Mouse (Mus musculus) right cerebral cortex, postnatal 10 days (tissue): Measurements from ENCODE around the gene Tceal5.
"Not testable (repeated sequence)": the region's sequence is repeated elsewhere in the genome, so short reads cannot be mapped to it uniquely, and the experiment has no call there.

Source experiments
- DNase-seq, 2 experiments: peaks; one replicate each; pipeline ENCODE4 v3.0.0; 2021; ENCODE audit warnings: low spot score in 2 of 2

The Tceal5 gene

DNA sequence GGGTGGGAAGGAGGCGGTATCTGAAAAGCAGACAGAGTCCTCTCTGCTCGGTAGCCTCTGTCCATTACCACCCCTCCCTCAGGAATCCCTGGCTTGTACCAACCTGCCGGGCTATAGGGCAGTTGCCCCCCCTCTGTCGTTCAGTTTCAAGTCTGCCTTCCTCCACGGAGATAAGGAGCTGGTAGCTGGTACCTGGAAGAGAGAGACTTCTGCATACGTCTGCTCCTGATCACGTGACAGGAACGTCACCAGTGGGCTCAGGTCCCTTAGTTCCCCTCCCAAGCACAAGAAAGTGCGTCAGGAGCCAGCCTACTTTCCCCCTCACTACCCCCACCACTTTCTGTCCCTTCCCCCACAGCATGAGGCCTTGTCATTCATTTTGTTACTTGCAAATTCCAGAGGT is at the start of gene Tceal5:
Tceal5 (minus strand) TSS at position 213 of the 403 bp plus-strand sequence.
- peak; percentile 75 to 88 for DNase-seq

DNA sequence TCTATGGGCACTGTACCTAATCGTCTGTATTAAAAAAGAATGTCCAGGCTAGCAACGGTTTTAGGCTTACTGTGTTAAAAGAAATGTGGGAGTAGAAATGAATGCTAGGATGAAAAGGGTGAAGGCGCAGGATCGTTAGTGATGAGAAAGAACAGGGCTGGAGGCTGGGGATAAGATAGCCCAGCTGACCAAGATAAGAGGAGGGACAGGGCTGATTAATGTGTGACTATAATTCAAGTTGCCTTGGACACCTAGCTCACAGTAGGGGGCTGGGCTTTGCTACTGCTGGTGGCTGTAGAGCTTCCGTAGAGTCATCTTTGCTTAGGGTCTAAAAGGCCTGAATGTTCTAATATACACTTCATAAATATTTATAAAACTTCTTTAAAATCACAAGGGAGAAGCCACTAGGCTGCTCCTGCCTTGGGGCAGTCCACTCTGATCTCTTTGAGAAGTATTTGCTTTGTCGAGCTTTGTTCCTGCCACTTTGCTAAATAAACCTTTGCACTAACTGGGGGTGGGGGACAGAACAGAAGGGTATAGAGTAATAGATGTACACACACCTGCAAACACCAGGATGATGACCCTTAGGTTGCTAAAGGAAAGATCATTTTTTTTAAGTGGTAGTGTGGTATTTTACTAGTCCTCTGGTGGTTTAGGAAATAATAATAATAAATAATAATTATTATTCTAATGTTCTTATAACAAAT is 48.5 kb upstream of the Tceal5 start:
- DNase-seq = no peak

- no peak for DNase-seq
These were observed 46.0 kb upstream of the Tceal5 start for GRCm38 (mm10) chrX:136249671-136250070.

DNA sequence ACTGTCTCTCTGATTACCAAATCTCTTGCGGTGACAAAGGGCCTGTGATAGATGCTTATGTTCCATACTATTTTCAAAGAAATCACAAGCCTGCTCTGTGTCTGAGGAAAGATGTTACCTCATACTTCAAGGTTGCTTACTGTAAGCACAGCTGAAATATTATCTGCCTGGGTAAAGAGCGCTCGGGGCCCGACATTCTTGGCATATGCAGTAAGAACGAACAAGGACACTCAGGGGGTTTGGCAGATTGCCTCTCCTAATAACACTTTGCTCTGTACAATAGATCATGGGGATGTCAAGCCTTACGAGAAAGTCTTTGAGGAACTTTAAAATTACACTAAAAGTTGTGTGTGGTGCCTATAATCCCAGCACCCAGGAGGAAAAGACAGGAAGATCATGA is 45.1 kb upstream of the Tceal5 start:
- DNase-seq = no peak

DNA sequence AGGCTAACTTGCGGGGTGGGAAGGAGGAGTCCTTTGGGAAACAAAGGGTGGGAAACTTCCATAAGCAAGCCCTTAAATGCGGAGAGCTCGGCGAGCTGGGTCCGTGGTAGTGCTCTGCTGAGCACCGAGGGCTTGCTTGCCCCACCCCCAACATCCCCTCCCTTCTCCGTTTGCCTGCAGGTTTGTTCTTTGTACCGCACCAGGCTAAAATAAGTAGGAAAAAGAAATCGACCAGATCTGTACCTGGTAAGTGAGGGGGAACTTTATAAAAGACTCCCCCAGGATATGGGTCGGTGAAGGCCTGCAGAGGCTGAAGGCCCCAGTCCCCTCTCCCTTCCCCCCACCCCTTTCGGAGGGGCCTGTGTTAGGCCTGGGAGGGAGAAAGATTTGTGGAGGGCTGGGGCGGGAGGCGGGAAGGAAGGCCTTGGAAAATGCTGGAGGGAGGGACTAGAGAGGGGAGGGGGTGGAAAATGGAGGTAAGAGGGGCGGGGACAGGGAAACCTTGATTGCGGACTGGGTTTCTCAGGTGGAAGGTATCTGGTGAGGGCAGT is 41.9 kb upstream of the Tceal5 start:
- DNase-seq = peak; percentile 25 to 32

GRCm38 (mm10) chrX:136244574-136245229 is 41.0 kb upstream of the Tceal5 start, which contains the start of gene Tceal9:
TSS of gene Tceal9 (plus strand) at chrX:136245079.
- DNase-seq = peak; percentile 78 to 86

DNA sequence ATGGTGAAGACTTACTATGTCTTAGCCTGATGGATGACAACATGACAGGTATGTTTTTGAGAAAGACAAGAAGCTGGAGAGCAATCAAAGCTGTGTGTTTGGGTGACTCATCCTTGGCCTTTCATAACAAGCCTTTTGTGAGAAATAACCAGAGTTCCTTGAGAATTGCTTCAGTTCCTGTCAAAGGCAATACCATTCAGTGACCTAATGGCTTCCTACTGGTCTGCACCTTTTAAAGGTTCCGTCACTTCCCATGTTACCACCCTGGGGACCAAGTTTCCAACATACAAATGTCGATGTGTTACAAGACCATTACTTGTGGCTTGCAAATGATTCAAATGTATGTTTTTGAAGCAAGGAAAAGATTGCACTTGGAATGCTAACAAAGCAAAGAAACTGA is 39.5 kb upstream of the Tceal5 start:
- no peak for DNase-seq

GRCm38 (mm10) chrX:136238118-136238517 is 34.4 kb upstream of the Tceal5 start:
- DNase-seq = peak; percentile 27 to 52

DNA sequence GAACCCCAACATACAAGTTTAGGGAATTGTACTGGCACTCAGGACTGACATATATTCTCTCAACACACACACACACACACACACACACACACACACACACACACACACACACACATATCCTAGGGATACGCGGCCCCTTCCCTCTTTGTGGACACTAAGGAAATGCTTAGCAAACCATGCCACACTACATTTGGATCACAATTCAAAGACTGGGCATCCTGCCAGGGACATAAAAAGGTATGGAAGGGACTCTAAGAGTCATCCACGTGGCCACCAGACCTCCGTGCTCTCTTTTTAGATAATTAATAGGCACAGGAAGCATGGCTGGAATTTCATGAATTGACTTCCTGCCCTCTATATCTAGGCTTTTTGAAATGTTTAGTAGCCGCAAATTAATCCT is 24.1 kb upstream of the Tceal5 start:
- no peak for DNase-seq

DNA sequence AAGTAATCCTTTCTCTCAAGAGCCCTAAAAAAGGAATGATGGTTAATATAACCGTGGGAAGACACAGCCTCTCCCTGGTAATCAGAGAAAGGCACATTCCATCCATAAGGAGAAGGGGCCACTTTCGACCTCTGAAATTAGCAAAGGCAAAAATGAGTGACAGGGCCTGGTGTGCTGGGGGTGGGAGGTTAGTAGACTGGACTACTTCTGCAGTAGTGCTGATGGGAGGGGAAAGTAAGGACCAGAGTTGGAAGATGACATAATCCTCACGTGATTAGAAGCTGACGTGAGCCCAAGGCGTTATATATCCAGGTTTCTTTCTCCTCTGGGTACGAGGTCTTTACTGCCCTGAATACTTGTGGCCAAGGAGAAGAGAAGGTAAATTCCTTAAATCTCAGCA is 20.0 kb upstream of the Tceal5 start:
- no peak for DNase-seq

GRCm38 (mm10) chrX:136216303-136216702 is 12.6 kb upstream of the Tceal5 start:
- no peak for DNase-seq

- not testable (repeated sequence) for DNase-seq
These were observed 11.3 kb upstream of the Tceal5 start, which contains the start of the genes Tceal7 and Bex1 for GRCm38 (mm10) chrX:136214729-136215677. TSS of gene Tceal7 (plus strand) at chrX:136214779. TSS of gene Bex1 (minus strand) at chrX:136215513.

GRCm38 (mm10) chrX:136213396-136213795 is 9.7 kb upstream of the Tceal5 start:
- DNase-seq = no peak

DNA sequence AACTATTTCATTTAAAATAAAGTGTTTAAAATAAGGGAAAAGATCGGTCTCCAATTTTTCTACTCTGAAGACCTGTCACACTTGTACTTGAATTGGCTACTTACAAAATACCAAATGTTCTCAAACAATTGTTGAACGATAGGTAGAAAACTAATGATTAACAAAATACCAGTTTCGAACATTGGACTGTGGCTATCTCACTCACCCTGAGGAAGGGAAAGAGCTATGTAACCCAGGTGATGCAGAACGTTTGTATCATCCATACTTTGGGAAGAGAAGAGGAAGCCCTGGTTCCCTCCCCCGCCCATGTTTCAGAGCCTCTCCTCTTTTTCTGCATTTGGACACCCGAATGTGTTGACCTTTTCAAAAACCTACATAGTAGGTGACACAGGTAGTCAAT is 730 bp upstream of the Tceal5 start:
- no peak for DNase-seq

DNA sequence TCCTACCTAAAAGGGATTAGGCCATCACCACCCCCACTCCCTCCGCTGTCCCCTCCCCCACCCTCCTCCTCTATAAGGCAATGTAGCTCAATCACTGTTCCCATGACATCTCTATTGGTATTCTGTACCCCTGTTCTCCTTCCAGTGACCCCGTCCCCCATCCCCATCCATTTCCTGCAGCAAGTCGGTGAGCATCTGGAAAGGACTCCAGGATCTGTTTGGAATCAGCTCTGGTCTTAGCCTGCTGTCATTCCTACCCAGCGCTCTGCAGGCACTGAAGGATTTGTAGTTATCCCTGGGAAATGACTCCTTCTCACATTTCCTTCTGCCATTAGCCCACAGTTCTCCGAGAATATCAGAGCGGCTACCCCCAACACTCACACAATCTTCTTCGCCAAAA is 419 bp downstream of the Tceal5 start:
- DNase-seq = peak in 1 of 2 experiments; percentile 23

- no peak for DNase-seq
These were observed 6.8 kb downstream of the Tceal5 start for GRCm38 (mm10) chrX:136196873-136197272.

- DNase-seq = no peak
These were observed 8.3 kb downstream of the Tceal5 start for GRCm38 (mm10) chrX:136195193-136195944.

DNA sequence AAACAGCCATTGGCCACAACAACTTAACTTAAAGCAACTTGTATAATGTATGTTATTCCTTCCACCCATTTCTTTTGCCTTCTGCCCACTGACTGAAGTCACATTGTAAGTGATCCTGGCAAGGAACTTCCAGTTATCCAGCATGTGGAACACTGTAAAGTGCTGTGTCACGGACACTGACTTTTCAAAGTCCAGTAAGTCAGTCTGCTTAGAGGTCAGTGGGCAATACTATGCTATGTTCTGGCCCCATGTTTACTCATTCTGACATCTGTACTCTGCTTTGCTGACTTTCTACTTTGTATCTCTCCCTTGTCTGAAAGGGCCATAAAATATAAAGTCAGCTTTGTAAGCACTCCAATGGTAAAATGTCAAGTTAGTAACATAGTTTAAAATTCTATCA is 20.6 kb downstream of the Tceal5 start:
- no peak for DNase-seq

DNA sequence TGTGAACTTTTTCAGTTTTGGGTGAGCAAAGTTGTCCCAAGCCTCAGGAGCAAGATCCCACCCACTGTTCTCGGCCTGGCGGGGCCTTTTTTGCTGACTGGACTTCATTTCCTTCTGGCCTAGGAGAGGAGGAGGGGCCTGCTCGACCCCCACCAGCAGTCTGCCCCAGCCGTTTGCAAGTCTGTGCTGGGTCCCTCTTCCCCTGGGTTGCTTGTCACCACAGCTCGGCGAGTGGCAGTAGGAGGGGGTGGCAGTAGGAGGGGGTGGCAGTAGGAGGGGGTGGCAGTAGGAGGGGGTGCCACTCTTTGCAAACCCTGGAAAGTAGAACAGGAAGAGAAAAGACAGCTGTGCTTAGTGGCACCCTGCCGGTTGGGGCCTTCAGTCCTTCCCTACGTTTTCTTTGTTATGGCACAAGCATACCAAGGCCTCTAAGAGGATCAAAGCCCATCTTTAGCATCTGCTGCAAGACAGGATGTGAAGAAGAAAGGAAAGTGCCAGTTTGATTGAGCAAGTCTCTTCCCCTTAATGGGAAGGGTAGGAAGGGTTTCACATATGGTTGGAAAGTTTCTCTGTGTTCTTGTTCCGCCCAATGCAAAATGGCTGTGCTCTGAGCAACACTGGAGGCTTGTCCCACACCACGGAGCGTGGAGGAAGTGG is 22.7 kb downstream of the Tceal5 start:
- no peak for DNase-seq

DNA sequence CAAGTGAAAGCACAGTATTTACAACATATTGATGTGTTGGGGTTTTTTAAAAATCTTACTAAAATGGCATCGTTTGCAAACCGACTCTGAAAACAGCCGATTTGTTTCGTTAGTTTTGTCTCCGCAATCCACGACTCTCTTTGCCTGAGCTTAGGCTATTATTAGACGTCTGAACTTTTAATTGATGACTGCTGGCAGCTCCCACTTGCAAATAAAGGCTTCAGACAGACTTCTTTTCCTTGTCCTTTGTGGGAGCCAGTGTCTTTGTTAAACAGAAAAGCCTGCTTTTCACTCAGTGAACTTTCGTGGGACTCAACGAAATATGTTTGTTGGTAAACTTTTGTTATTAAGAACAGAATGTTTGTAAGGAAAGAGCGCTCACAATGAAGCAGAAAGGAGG is 30.9 kb downstream of the Tceal5 start:
- DNase-seq = no peak
